Mouse (Mus musculus) gastrocnemius, adult 18-20 months (tissue): ENCODE measurements around the gene Lrfn3. TPM values are rescaled to one million over a fixed set of nuclear protein-coding genes. Genes with fewer than 3 reads are reported as not detected.

Experiments used
- DNase-seq: peaks from one replicate; pipeline ENCODE4 v3.0.0; 2021; ENCODE audit warnings: low spot score
- total RNA-seq, 2 experiments: library from RNA; stranded (reverse); gene quantifications; 2 replicates each; pipeline ENCODE4 v1.2.3; 2021

Gene Lrfn3
- total RNA-seq, 2 experiments from 2014 or later, result 4.7 to 5.3 TPM

GRCm38 (mm10) chr7:30346635-30347379, 15.8 kb downstream of the Lrfn3 start:
- peak; percentile 52 for DNase-seq

GRCm38 (mm10) chr7:30339432-30340109, 23.0 kb downstream of the Lrfn3 start:
- no peak for DNase-seq

GRCm38 (mm10) chr7:30336384-30336783, 26.2 kb downstream of the Lrfn3 start:
- peak; percentile 81 for DNase-seq

- DNase-seq, result no peak
These were observed 26.9 kb downstream of the Lrfn3 start for GRCm38 (mm10) chr7:30335688-30336087.

GRCm38 (mm10) chr7:30334563-30334962, 28.0 kb downstream of the Lrfn3 start:
- DNase-seq, result no peak

- peak; percentile 41 for DNase-seq
These were observed 29.1 kb downstream of the Lrfn3 start for GRCm38 (mm10) chr7:30333436-30333835.

- no peak for DNase-seq
These were observed 29.8 kb downstream of the Lrfn3 start for GRCm38 (mm10) chr7:30332622-30333259.

- peak; percentile 64 for DNase-seq
These were observed 30.7 kb downstream of the Lrfn3 start for GRCm38 (mm10) chr7:30331887-30332286.

GRCm38 (mm10) chr7:30328379-30328778, 34.2 kb downstream of the Lrfn3 start:
- DNase-seq, result no peak

- no peak for DNase-seq
These were observed 35.4 kb downstream of the Lrfn3 start for GRCm38 (mm10) chr7:30327140-30327539.

GRCm38 (mm10) chr7:30326427-30326826, 36.1 kb downstream of the Lrfn3 start:
- no peak for DNase-seq

GRCm38 (mm10) chr7:30325364-30325763, 37.2 kb downstream of the Lrfn3 start:
- peak; percentile 25 for DNase-seq

- no peak for DNase-seq
These were observed 38.1 kb downstream of the Lrfn3 start for GRCm38 (mm10) chr7:30324300-30324944.

GRCm38 (mm10) chr7:30323795-30324194, 38.8 kb downstream of the Lrfn3 start, which contains the start of gene Sdhaf1:
Gene Sdhaf1 (minus strand): TSS chr7:30323895.
- DNase-seq, result no peak

GRCm38 (mm10) chr7:30322865-30323264, 39.7 kb downstream of the Lrfn3 start:
- DNase-seq, result no peak

GRCm38 (mm10) chr7:30322285-30322667, 40.3 kb downstream of the Lrfn3 start:
- DNase-seq, result peak; percentile 98

- peak; percentile 62 for DNase-seq
These were observed 40.9 kb downstream of the Lrfn3 start, which contains the start of gene E130208F15Rik for GRCm38 (mm10) chr7:30321539-30322284. Gene E130208F15Rik (plus strand): TSS chr7:30321740.

- no peak for DNase-seq
These were observed 41.6 kb downstream of the Lrfn3 start for GRCm38 (mm10) chr7:30320946-30321345.

GRCm38 (mm10) chr7:30318142-30318541, 44.4 kb downstream of the Lrfn3 start:
- no peak for DNase-seq

- DNase-seq, result no peak
These were observed 46.7 kb downstream of the Lrfn3 start for GRCm38 (mm10) chr7:30315559-30316529.
